Mouse (Mus musculus) thymus, postnatal 10 days (tissue): Measurements from ENCODE around the gene Tacc2.
"Not testable (repeated sequence)": the region's sequence is repeated elsewhere in the genome, so short reads cannot be mapped to it uniquely, and the experiment has no call there.

ENCODE experiments used
- DNase-seq, 2 experiments: peaks; one replicate each; pipeline ENCODE4 v3.0.0; 2021; ENCODE audit warnings: low spot score in 2 of 2

Tacc2 gene

DNA sequence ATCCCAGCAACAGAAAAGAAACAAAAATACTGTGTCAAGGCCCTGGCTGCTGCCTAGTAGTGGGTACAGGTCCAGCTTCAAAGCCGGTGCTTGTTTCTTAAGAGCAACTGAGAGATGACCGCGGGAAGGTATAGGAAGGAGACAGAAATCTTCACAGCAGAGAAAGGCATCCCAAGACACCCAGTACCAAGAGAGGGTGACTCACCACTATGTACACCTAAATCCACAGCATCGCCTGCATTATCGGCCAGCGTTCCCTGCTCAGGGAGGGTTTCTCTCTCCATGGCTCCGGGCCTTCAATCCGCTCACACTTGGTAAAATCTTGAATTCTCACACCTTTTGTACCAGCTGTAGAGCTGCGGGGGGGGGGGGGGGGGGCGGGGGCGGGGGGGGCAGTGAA is 4.4 kb upstream of the Tacc2 start, which contains the start of gene Nsmce4a:
TSS of gene Nsmce4a (minus strand) at position 298 of the 400 bp plus-strand sequence.
- no peak for DNase-seq

- no peak for DNase-seq
Observed at GRCm38 (mm10) chr7:130573746-130574145, 3.5 kb upstream of the Tacc2 start.

DNA sequence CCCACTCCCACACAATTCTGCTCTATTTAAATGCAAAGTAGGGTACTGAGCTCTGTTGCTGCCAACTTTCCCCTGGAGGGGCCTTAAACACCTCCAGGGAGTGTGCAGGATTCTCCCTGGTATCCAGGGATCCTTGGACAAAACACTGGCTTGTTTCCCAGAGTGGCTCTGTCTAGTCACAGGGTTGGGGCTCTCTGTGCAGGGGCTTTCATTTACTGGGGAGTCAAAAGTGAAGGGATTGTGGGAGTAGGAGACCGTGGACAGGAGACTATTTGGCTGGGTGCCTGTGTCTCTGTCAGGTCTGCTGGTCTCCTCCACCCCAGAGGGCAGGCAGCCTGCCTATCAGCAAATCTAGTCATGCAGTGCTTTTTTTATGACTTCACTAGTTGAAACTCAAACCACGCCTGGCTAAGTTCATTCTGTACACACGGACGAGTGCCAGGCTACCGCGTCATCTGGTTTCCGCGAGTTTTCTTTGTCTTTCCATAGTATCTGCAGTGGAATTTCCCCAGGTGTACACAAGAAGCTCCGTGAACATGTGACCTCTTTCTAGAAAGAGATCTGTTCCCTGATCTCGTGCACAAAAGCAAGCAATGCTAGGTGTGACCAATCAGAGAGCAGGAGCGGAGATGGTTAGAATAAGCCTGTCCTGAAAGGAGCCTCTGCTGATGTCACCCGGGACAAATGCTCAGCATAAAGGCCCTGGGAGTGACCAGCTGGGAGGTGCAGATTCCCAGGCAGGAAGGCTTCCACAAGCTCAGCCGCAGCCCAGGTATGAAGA is 2.8 kb upstream of the Tacc2 start:
- no peak for DNase-seq

- DNase-seq, result no peak
Observed at GRCm38 (mm10) chr7:130576981-130577380, 257 bp upstream of the Tacc2 start.

- no peak for DNase-seq
Observed at GRCm38 (mm10) chr7:130578066-130578465, 828 bp downstream of the Tacc2 start.

GRCm38 (mm10) chr7:130578607-130579006 is 1.4 kb downstream of the Tacc2 start:
- no peak for DNase-seq

- no peak for DNase-seq
Observed at GRCm38 (mm10) chr7:130586521-130587072, 9.4 kb downstream of the Tacc2 start.

DNA sequence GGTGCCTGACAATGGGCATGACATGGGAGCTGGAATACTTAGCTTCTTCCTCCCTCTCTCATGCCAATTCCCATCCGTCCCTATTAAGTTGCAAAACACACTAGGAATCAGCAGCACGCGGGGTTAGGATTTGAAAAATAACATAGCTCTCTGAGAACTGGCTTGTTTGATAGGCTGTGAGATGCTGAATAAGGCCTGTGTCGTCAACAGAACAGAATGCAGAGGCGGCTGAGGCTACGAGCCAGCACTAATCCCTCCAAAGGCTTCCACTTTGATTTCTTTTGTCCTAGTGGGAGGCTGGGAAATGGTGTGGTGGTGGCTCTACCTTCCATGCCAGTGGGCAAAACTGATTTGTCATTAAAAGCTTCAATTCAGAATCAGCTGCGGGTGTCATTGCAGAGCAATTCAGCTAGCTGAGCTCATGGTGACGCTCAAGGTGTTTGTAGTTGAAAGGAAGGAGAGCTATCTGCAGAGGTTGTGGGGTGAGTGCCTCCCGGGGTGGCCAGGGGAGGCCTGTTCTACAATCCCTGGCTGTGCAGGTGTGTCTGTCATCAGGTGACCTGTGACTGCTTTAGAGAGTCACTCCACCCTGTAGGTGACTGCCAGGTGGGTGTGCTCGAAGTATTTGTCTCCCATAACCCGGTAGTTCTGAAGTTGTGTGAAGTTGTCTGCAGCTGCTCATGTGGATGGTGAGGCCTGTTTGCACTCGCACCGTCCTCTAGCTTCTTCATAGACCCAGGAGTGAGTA is 13.0 kb downstream of the Tacc2 start:
- DNase-seq, result no peak

- DNase-seq, result no peak
Observed at GRCm38 (mm10) chr7:130590845-130591437, 13.7 kb downstream of the Tacc2 start.

DNA sequence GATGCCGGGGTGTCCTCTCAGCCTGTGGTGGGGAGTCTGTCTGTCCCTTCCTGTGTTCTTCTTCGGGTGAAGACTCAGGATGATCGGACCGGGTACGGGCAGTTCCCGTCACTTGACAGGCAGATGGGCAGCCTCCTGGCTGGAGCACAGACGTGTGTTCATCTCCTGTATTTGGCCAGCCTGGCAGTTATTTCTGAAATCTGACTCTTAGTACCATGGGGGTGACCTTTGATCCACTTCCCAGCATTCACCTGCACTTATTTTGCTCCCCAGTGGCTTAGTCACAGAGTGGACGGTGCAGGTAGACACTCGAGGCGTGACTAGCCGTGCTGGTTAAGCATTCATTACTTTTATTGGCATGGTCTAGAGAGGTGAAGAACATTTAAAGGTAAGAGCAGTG is 15.7 kb downstream of the Tacc2 start:
- not testable (repeated sequence) for DNase-seq

- DNase-seq, result not testable (repeated sequence)
Observed at GRCm38 (mm10) chr7:130593375-130594239, 16.4 kb downstream of the Tacc2 start.

- not testable (repeated sequence) for DNase-seq
Observed at GRCm38 (mm10) chr7:130596079-130596855, 19.0 kb downstream of the Tacc2 start.

GRCm38 (mm10) chr7:130597546-130597945 is 20.3 kb downstream of the Tacc2 start:
- no peak for DNase-seq

- no peak for DNase-seq
Observed at GRCm38 (mm10) chr7:130600074-130600473, 22.8 kb downstream of the Tacc2 start.

DNA sequence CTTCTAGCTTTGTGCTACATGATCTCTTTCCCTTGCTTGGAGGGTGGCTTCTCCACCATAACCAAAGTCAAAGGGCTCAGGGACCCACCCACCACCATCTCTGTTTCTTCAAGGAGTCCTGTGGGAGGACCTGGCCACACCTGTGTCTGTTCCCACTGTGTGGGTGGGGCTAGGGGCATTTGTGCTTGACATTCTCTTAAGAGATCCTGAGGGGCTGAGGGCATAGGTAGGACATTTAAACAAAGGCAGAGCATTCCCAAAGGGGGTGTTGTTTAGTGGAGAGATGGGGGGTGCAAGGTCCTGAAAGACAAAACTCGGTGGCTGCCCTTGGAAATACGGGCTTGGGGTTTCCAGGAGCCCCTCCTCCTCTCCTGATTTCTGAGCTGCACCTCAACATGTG is 23.3 kb downstream of the Tacc2 start:
- DNase-seq, result no peak

- DNase-seq, result no peak
Observed at GRCm38 (mm10) chr7:130602804-130603203, 25.6 kb downstream of the Tacc2 start.

GRCm38 (mm10) chr7:130603556-130603955 is 26.3 kb downstream of the Tacc2 start:
- DNase-seq, result no peak

DNA sequence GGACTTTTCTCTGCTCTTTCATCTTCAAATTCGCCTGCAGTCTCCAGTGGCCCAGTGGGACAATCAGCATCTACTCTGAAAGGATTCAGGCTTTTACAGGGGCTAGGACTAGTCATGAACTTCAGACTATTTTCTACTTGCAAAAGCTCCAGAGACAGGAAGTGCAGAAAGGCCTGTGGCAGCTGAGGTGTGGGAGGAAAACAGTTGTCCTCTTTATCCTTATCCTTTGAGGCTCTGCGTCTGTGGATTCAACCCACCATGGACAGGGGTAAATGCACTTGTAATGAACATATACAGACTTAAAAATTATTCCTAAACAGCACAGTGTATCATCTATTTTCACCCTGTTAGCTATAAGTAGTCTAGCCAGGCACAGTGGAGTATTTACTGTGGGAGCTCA is 27.2 kb downstream of the Tacc2 start:
- no peak for DNase-seq

DNA sequence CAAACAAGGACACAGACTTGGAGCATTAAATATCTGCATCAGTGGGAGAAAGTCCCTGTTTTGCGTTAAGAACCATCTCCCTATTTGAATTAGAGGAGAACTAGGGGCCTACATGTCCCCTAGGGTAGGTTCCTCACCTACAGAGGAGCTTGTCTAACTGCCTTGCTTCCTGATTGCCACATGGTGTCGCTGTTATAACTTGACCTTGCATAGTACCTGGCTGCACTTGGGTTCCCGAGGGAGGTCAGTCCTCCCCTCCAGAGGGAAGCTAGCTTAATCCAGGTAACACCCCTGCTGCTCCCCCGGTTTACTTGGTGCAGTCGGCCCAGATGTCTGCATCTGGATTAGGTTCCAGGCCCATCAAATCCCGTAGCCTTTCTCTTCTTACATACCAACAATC is 27.9 kb downstream of the Tacc2 start:
- peak in 1 of 2 experiments; percentile 20 for DNase-seq

DNA sequence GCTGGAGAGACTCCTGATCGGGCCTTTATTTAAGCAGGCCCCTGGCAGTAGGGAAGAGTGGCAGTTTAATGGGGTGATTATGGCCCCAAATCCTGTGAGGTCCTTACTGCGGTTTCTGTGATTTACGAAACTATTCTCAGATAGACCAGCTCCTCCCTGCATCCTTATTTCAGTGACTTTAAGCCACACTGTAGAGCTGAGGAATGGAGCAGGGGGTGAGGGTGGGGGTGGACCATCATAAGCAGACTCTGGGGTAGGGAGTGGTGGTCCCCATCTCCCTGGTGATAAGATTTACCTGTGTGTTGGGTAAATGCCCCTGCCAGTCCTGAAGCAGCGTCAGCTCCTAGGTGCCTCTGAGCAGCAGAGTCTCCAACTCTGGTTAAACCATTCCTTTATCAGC is 29.7 kb downstream of the Tacc2 start:
- DNase-seq, result no peak

DNA sequence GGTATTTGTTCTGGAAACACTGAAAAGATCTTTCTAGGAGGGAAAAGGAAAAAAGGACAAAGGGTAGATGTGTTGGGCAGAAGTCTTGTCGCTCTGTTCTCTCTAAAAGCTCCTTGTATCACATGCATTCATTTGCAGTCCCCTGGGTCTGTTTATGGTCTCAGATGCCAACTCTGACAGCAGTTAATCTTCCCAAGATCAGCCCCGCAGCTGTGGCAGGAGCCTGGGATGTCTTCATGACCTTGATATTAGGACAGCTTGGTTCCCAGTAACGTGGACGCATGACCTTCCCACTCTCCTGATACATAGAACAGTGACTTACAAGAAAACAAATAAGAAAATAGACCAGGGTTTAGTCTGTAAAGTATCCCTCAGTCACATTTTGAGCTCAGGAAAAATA is 36.7 kb downstream of the Tacc2 start:
- no peak for DNase-seq
